Mouse (Mus musculus) embryo, embryonic 11.5 days (tissue): ENCODE measurements at regions not wholly inside any gene's neighbourhood (a gene's known extent, or its start where the extent isn't known, plus 50 kb on each side); places are given as distances from the start of the nearest gene placed in this dataset.

Source experiments
- DNase-seq: peaks from one replicate; pipeline ENCODE4 v3.0.0-alpha.2; 2012; ENCODE audit warnings: low read depth, low spot score

- no peak for DNase-seq
Observed at GRCm38 (mm10) chr1:151119566-151119965, 62.8 kb upstream of the Gm47985 start.

- no peak for DNase-seq
Observed at GRCm38 (mm10) chr1:151121686-151122085, 60.7 kb upstream of the Gm47985 start.

- DNase-seq, result no peak
Observed at GRCm38 (mm10) chr1:151123964-151124363, 58.4 kb upstream of the Gm47985 start.

GRCm38 (mm10) chr1:151125028-151125659 lies 57.2 kb upstream of the Gm47985 start:
- no peak for DNase-seq

GRCm38 (mm10) chr1:151125764-151126485 lies 56.4 kb upstream of the Gm47985 start:
- DNase-seq, result no peak

GRCm38 (mm10) chr1:151126756-151127155 lies 55.6 kb upstream of the Gm47985 start:
- DNase-seq, result no peak

- DNase-seq, result no peak
Observed at GRCm38 (mm10) chr1:151128005-151128404, 54.3 kb upstream of the Gm47985 start.

- DNase-seq, result no peak
Observed at GRCm38 (mm10) chr1:151128955-151129354, 53.4 kb upstream of the Gm47985 start.

- no peak for DNase-seq
Observed at GRCm38 (mm10) chr1:151130036-151130435, 52.3 kb upstream of the Gm47985 start.

- no peak for DNase-seq
Observed at GRCm38 (mm10) chr1:151130845-151131626, 51.3 kb upstream of the Gm47985 start.

- DNase-seq, result no peak
Observed at GRCm38 (mm10) chr1:151131627-151132284, 50.6 kb upstream of the Gm47985 start.
